Mouse (Mus musculus) embryonic fibroblast, embryonic 13.5 days (primary cell): Measurements from ENCODE around the gene Rnase13.
A peak's percentile ranks its signal among the peaks of the same experiment; 100 is the strongest.

Source experiments
- CTCF ChIP-seq: IDR thresholded peaks from 2 replicates; pipeline ENCODE4 v1.5.1; 2011; ENCODE audit warnings: mild to moderate bottlenecking, control low read depth, low read length, moderate library complexity, borderline replicate concordance; ENCODE audit not compliant: insufficient read depth
- POLR2A ChIP-seq: IDR thresholded peaks from 2 replicates; pipeline ENCODE4 v1.6.1; 2011; ENCODE audit warnings: low read depth, mild to moderate bottlenecking, control low read depth, low read length, moderate library complexity

GRCm38 (mm10) chr14:51884598-51885331, 37.8 kb downstream of the Rnase13 start, which contains the start of gene Mettl17:
- TF ChIP-seq CTCF (no peak), POLR2A (peak; percentile 89)
